Mouse (Mus musculus): ENCODE measurements around the gene Il2rb. TPM values are rescaled to one million over a fixed set of nuclear protein-coding genes. Genes with fewer than 3 reads are reported as not detected.

Gene Il2rb
- polyA plus RNA-seq, 1 experiment from 2014 or later: 0.09 TPM

GRCm38 (mm10) chr15:78479470-78479869 lies 15.6 kb downstream of the Il2rb start:
- Histone ChIP-seq H3K4me2 (replicated peaks) (no peak overlapping the region), H3K27me3 (peaks cover 4% of the 10 kb centered on the region; the same call in 1 of the 2 replicates), H3K27ac (no peak overlapping the region), H3K4me3 (no peak overlapping the region), H3K9me3 (no peaks in the 10 kb centered on the region), H3K9ac (no peak overlapping the region), H3K36me3 (no peaks in the 10 kb centered on the region), H3K4me1 (no peaks in the 10 kb centered on the region)
- WGBS: 75% methylated on average over 5 of the region's 5 CpGs
- no peak for ATAC-seq (ENCODE audit: insufficient number of reproducible peaks, insufficient read depth, low FRiP score, low TSS enrichment)

- Histone ChIP-seq H3K27me3 (peaks cover 4% of the 10 kb centered on the region; the same call in 1 of the 2 replicates), H3K4me1 (no peaks in the 10 kb centered on the region), H3K36me3 (no peaks in the 10 kb centered on the region), H3K4me3 (no peak overlapping the region), H3K9ac (no peak overlapping the region), H3K4me2 (replicated peaks) (no peak overlapping the region), H3K9me3 (no peaks in the 10 kb centered on the region), H3K27ac (no peak overlapping the region)
- 83% methylated on average over 4 of the region's 4 CpGs for WGBS
- no peak for ATAC-seq (ENCODE audit: insufficient number of reproducible peaks, insufficient read depth, low FRiP score, low TSS enrichment)
These were observed 17.0 kb downstream of the Il2rb start for GRCm38 (mm10) chr15:78478073-78478472.

GRCm38 (mm10) chr15:78476878-78477277 lies 18.2 kb downstream of the Il2rb start:
- Histone ChIP-seq H3K27me3 (peaks cover 4% of the 10 kb centered on the region; the same call in 1 of the 2 replicates), H3K4me1 (no peaks in the 10 kb centered on the region), H3K9ac (no peak overlapping the region), H3K9me3 (no peaks in the 10 kb centered on the region), H3K4me3 (no peak overlapping the region), H3K36me3 (no peaks in the 10 kb centered on the region), H3K4me2 (replicated peaks) (no peak overlapping the region), H3K27ac (no peak overlapping the region)
- ATAC-seq (ENCODE audit: insufficient number of reproducible peaks, insufficient read depth, low FRiP score, low TSS enrichment): no peak
- WGBS: 74% methylated on average over 1 of the region's 1 CpGs

GRCm38 (mm10) chr15:78475604-78476031 lies 19.5 kb downstream of the Il2rb start:
- WGBS: 65% methylated on average over 3 of the region's 3 CpGs
- H3K36me3 ChIP-seq: no peaks in the 10 kb centered on the region

GRCm38 (mm10) chr15:78473442-78473841 lies 21.6 kb downstream of the Il2rb start:
- 78% methylated on average over 6 of the region's 6 CpGs for WGBS
- H3K27me3 ChIP-seq: 0 out of 2 replicates have a peak, but pooled peaks cover 4% of the 10 kb centered on the region

More at GRCm38 (mm10) chr15:78475604-78476031, 19.5 kb downstream of the Il2rb start:
- no peaks in the 10 kb centered on the region for H3K9me3 ChIP-seq
- H3K27ac ChIP-seq: no peak overlapping the region
- no peak overlapping the region for H3K4me3 ChIP-seq
- H3K9ac ChIP-seq: no peak overlapping the region
- no peak for ATAC-seq (ENCODE audit: insufficient number of reproducible peaks, insufficient read depth, low FRiP score, low TSS enrichment)
- no peak overlapping the region for H3K4me2 ChIP-seq (replicated peaks)
- 0 out of 2 replicates have a peak, but pooled peaks cover 4% of the 10 kb centered on the region for H3K27me3 ChIP-seq
- 0 out of 2 replicates have a peak, but pooled peaks cover 2% of the 10 kb centered on the region for H3K4me1 ChIP-seq

GRCm38 (mm10) chr15:78471902-78472301 lies 23.2 kb downstream of the Il2rb start:
- no peaks in the 10 kb centered on the region for H3K9me3 ChIP-seq
- no peak for ATAC-seq (ENCODE audit: insufficient number of reproducible peaks, insufficient read depth, low FRiP score, low TSS enrichment)
- no peak overlapping the region for H3K27ac ChIP-seq
- H3K27me3 ChIP-seq: 0 out of 2 replicates have a peak, but pooled peaks cover 4% of the 10 kb centered on the region
- H3K4me3 ChIP-seq: no peak overlapping the region
- H3K4me2 ChIP-seq (replicated peaks): no peak overlapping the region
- no peak overlapping the region for H3K9ac ChIP-seq
- 47% methylated on average over 7 of the region's 7 CpGs for WGBS
- 0 out of 2 replicates have a peak, but pooled peaks cover 2% of the 10 kb centered on the region for H3K4me1 ChIP-seq
- H3K36me3 ChIP-seq: no peaks in the 10 kb centered on the region

More at GRCm38 (mm10) chr15:78473442-78473841, 21.6 kb downstream of the Il2rb start:
- no peaks in the 10 kb centered on the region for H3K9me3 ChIP-seq
- H3K9ac ChIP-seq: no peak overlapping the region
- no peak overlapping the region for H3K27ac ChIP-seq
- ATAC-seq (ENCODE audit: insufficient number of reproducible peaks, insufficient read depth, low FRiP score, low TSS enrichment): no peak
- no peak overlapping the region for H3K4me3 ChIP-seq
- H3K4me1 ChIP-seq: 0 out of 2 replicates have a peak, but pooled peaks cover 2% of the 10 kb centered on the region
- no peak overlapping the region for H3K4me2 ChIP-seq (replicated peaks)
- H3K36me3 ChIP-seq: no peaks in the 10 kb centered on the region

GRCm38 (mm10) chr15:78470495-78471276 lies 24.4 kb downstream of the Il2rb start:
- Histone ChIP-seq H3K36me3 (no peaks in the 10 kb centered on the region), H3K27me3 (no peaks in the 10 kb centered on the region), H3K9ac (no peak overlapping the region), H3K27ac (no peak overlapping the region), H3K4me3 (no peak overlapping the region), H3K9me3 (no peaks in the 10 kb centered on the region), H3K4me1 (0 out of 2 replicates have a peak, but pooled peaks cover 2% of the 10 kb centered on the region), H3K4me2 (replicated peaks) (no peak overlapping the region)
- no peak for ATAC-seq (ENCODE audit: insufficient number of reproducible peaks, insufficient read depth, low FRiP score, low TSS enrichment)
- 70% methylated on average over 4 of the region's 4 CpGs for WGBS

GRCm38 (mm10) chr15:78468379-78468937 lies 26.6 kb downstream of the Il2rb start, which contains the start of gene Tmprss6:
TSS of gene Tmprss6 (minus strand) at chr15:78468634.
- Histone ChIP-seq H3K9me3 (no peaks in the 10 kb centered on the region), H3K4me1 (0 out of 2 replicates have a peak, but pooled peaks cover 2% of the 10 kb centered on the region), H3K36me3 (no peaks in the 10 kb centered on the region), H3K4me3 (no peak within 1 kb of the TSS), H3K9ac (no peak within 1 kb of the TSS), H3K4me2 (replicated peaks) (no peak within 1 kb of the TSS), H3K27me3 (no peaks in the 10 kb centered on the region), H3K27ac (no peak within 1 kb of the TSS)
- no peak for ATAC-seq (ENCODE audit: insufficient number of reproducible peaks, insufficient read depth, low FRiP score, low TSS enrichment)
- WGBS: 73% methylated on average over 7 of the region's 7 CpGs

GRCm38 (mm10) chr15:78467570-78467969 lies 27.5 kb downstream of the Il2rb start:
- Histone ChIP-seq H3K27ac (no peak overlapping the region), H3K9me3 (no peaks in the 10 kb centered on the region), H3K4me3 (no peak overlapping the region), H3K4me2 (replicated peaks) (no peak overlapping the region), H3K4me1 (0 out of 2 replicates have a peak, but pooled peaks cover 2% of the 10 kb centered on the region), H3K27me3 (no peaks in the 10 kb centered on the region), H3K9ac (no peak overlapping the region), H3K36me3 (no peaks in the 10 kb centered on the region)
- ATAC-seq (ENCODE audit: insufficient number of reproducible peaks, insufficient read depth, low FRiP score, low TSS enrichment): no peak
- WGBS: 91% methylated on average over 7 of the region's 7 CpGs

GRCm38 (mm10) chr15:78466809-78467208 lies 28.3 kb downstream of the Il2rb start:
- 38% methylated on average over 6 of the region's 6 CpGs for WGBS
- Histone ChIP-seq H3K27ac (no peak overlapping the region), H3K27me3 (no peaks in the 10 kb centered on the region), H3K9me3 (no peaks in the 10 kb centered on the region), H3K4me1 (0 out of 2 replicates have a peak, but pooled peaks cover 2% of the 10 kb centered on the region), H3K4me2 (replicated peaks) (no peak overlapping the region), H3K36me3 (no peaks in the 10 kb centered on the region), H3K4me3 (no peak overlapping the region), H3K9ac (no peak overlapping the region)
- ATAC-seq (ENCODE audit: insufficient number of reproducible peaks, insufficient read depth, low FRiP score, low TSS enrichment): no peak

- no peak overlapping the region for H3K9ac ChIP-seq
- no peak overlapping the region for H3K4me2 ChIP-seq (replicated peaks)
- H3K4me1 ChIP-seq: no peaks in the 10 kb centered on the region
- 90% methylated on average over 2 of the region's 2 CpGs for whole genome bisulfite sequencing
- H3K27ac ChIP-seq: no peak overlapping the region
- H3K9me3 ChIP-seq: no peaks in the 10 kb centered on the region
- no peaks in the 10 kb centered on the region for H3K27me3 ChIP-seq
- no peak overlapping the region for H3K4me3 ChIP-seq
- ATAC-seq (ENCODE audit: insufficient number of reproducible peaks, insufficient read depth, low FRiP score, low TSS enrichment): no peak
- H3K36me3 ChIP-seq: no peaks in the 10 kb centered on the region
These were observed 32.1 kb downstream of the Il2rb start for GRCm38 (mm10) chr15:78462981-78463380.

GRCm38 (mm10) chr15:78457193-78457592 lies 37.9 kb downstream of the Il2rb start:
- H3K4me1 ChIP-seq: peaks cover 4% of the 10 kb centered on the region; the same call in 1 of the 2 replicates
- no peak overlapping the region for H3K9ac ChIP-seq
- H3K36me3 ChIP-seq: no peaks in the 10 kb centered on the region
- H3K27me3 ChIP-seq: no peaks in the 10 kb centered on the region
- no peak for ATAC-seq (ENCODE audit: insufficient number of reproducible peaks, insufficient read depth, low FRiP score, low TSS enrichment)
- no peak overlapping the region for H3K27ac ChIP-seq
- no peak overlapping the region for H3K4me2 ChIP-seq (replicated peaks)
- no peaks in the 10 kb centered on the region for H3K9me3 ChIP-seq
- 75% methylated on average over 10 of the region's 10 CpGs for WGBS
- H3K4me3 ChIP-seq: no peak overlapping the region

All from embryonic facial prominence, embryonic 12.5 days (tissue).